Mouse (Mus musculus): ENCODE data around the gene Slc22a18.

Gene Slc22a18

GRCm38 (mm10) chr7:143462516-143462915 lies 11.0 kb upstream of the Slc22a18 start:
- DNase-seq (ENCODE audit: low read depth, low spot score), result no peak

GRCm38 (mm10) chr7:143463865-143464415 lies 9.6 kb upstream of the Slc22a18 start:
- DNase-seq (ENCODE audit: low read depth, low spot score), result peak; percentile 36

GRCm38 (mm10) chr7:143464811-143465560 lies 8.6 kb upstream of the Slc22a18 start:
- DNase-seq (ENCODE audit: low read depth, low spot score), result no peak

GRCm38 (mm10) chr7:143466099-143466677 lies 7.3 kb upstream of the Slc22a18 start:
- peak; percentile 25 for DNase-seq (ENCODE audit: low read depth, low spot score)

- no peak for DNase-seq (ENCODE audit: low read depth, low spot score)
Measured at GRCm38 (mm10) chr7:143467714-143468113, 5.8 kb upstream of the Slc22a18 start.

- DNase-seq (ENCODE audit: low read depth, low spot score), result no peak
Measured at GRCm38 (mm10) chr7:143469946-143470345, 3.6 kb upstream of the Slc22a18 start.

- DNase-seq (ENCODE audit: low read depth, low spot score), result no peak
Measured at GRCm38 (mm10) chr7:143474811-143475210, 1.3 kb downstream of the Slc22a18 start.

- no peak for DNase-seq (ENCODE audit: low read depth, low spot score)
Measured at GRCm38 (mm10) chr7:143475876-143476275, 2.3 kb downstream of the Slc22a18 start.

- DNase-seq (ENCODE audit: low read depth, low spot score), result no peak
Measured at GRCm38 (mm10) chr7:143476702-143477335, 3.3 kb downstream of the Slc22a18 start.

- no peak for DNase-seq (ENCODE audit: low read depth, low spot score)
Measured at GRCm38 (mm10) chr7:143477800-143478199, 4.3 kb downstream of the Slc22a18 start.

- DNase-seq (ENCODE audit: low read depth, low spot score), result peak; percentile 17
Measured at GRCm38 (mm10) chr7:143480498-143480897, 7.0 kb downstream of the Slc22a18 start.

GRCm38 (mm10) chr7:143481806-143482387 lies 8.4 kb downstream of the Slc22a18 start:
- no peak for DNase-seq (ENCODE audit: low read depth, low spot score)

GRCm38 (mm10) chr7:143482541-143482940 lies 9.0 kb downstream of the Slc22a18 start:
- DNase-seq (ENCODE audit: low read depth, low spot score), result no peak

GRCm38 (mm10) chr7:143489735-143490134 lies 16.2 kb downstream of the Slc22a18 start:
- no peak for DNase-seq (ENCODE audit: low read depth, low spot score)

GRCm38 (mm10) chr7:143493616-143494126 lies 20.1 kb downstream of the Slc22a18 start:
- no peak for DNase-seq (ENCODE audit: low read depth, low spot score)

GRCm38 (mm10) chr7:143495104-143495961 lies 21.8 kb downstream of the Slc22a18 start:
- DNase-seq (ENCODE audit: low read depth, low spot score), result no peak

GRCm38 (mm10) chr7:143498584-143498983 lies 25.0 kb downstream of the Slc22a18 start:
- DNase-seq (ENCODE audit: low read depth, low spot score), result no peak

GRCm38 (mm10) chr7:143500912-143501311 lies 27.4 kb downstream of the Slc22a18 start:
- DNase-seq (ENCODE audit: low read depth, low spot score), result no peak

- no peak for DNase-seq (ENCODE audit: low read depth, low spot score)
Measured at GRCm38 (mm10) chr7:143501643-143502417, 28.3 kb downstream of the Slc22a18 start.

All from c-Kit-negative CD71-positive TER-119-positive erythroid progenitor cells, embryonic 14.5 days (primary cell).